10 mouse cellular contexts compared by ENCODE assay signal in the genomic region with DNA sequence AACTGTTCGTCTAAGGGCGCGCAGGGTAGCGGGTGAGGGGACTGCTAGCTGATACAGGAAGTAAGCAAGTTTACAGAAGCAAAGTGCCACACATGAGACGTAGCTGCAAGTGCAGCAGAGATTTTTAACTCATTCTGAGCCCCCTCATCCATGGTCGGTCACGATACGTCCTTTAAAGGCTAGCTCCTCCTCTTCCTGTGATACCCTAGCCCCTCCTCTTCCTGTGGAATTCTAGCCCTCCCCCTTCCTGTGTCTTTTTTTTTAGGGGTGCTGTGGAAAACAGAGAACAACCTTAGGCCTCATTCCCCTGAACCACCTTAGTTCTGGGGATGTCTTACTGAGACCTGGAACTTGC.
DNase-seq lines count a peak whose midpoint lies in the region; ATAC-seq lines count a peak whose summit lies in the region.
"Had no signal": no experiment of that assay in that cellular context is flagged by ENCODE, and none has a peak within 500 bp of the region (broad histone marks: within the 10 kb centered on the region; RNA-seq: fewer than 3 reads in every experiment).

No protein-coding gene starts in this region.

- no peak overlapping the region for H3K4me3 ChIP-seq in heart, embryonic 14.5 days (ENCODE audit: control insufficient read depth in 1 of 2, insufficient read depth in 1 of 2, low read depth in 1 of 2, low read length in 2 of 2)
- H3K4me3 ChIP-seq in limb, embryonic 10.5 days = no peak overlapping the region

- DNase-seq in heart, postnatal 14 days = no peak
- peak; percentile 7 for DNase-seq in urinary bladder, adult 2 months (ENCODE audit: low spot score)
- DNase-seq in urinary bladder, postnatal 25 days (ENCODE audit: low spot score) = no peak
- DNase-seq in limb, embryonic 10.5 days (ENCODE audit: low spot score) = peak; percentile 26
- DNase-seq in thymus, postnatal 10 days (ENCODE audit: low spot score in 2 of 2) = no peak
- DNase-seq in spleen, postnatal 14 days (ENCODE audit: low spot score in 2 of 2) = no peak
- DNase-seq: left cerebral cortex, postnatal 4 days; thymus, adult 2 months had no signal

- no peaks in the 10 kb centered on the region for H3K27me3 ChIP-seq in heart, embryonic 14.5 days (ENCODE audit: control insufficient read depth, insufficient read depth, low read length)
- no peaks in the 10 kb centered on the region for H3K27me3 ChIP-seq in limb, embryonic 10.5 days (ENCODE audit: low read depth, poor library complexity, severe bottlenecking)

- H3K36me3 ChIP-seq in heart, embryonic 14.5 days (ENCODE audit: control insufficient read depth, insufficient read depth, low read length) = no peaks in the 10 kb centered on the region
- H3K36me3 ChIP-seq in limb, embryonic 10.5 days = no peaks in the 10 kb centered on the region

- peaks cover 12 to 14% of the 10 kb centered on the region in 2 experiments for H3K4me1 ChIP-seq in heart, embryonic 14.5 days (ENCODE audit: control insufficient read depth in 2 of 2, insufficient read depth in 2 of 2, low read length in 2 of 2)
- H3K4me1 ChIP-seq in limb, embryonic 10.5 days = no peaks in the 10 kb centered on the region

- peak overlapping the region; percentile 49 for H3K4me2 ChIP-seq in heart, embryonic 14.5 days (ENCODE audit: low read length)

- intact Hi-C loops in heart, postnatal 14 days (cut with DNase I) = no loop called here

- WGBS in heart, embryonic 14.5 days = 73% methylated on average over 8 of the region's 8 CpGs
- 90% methylated on average over 8 of the region's 8 CpGs for WGBS in limb, embryonic 10.5 days

- no peaks in the 10 kb centered on the region for H3K9me3 ChIP-seq in heart, embryonic 14.5 days (ENCODE audit: control insufficient read depth, low read length)
- no peaks in the 10 kb centered on the region for H3K9me3 ChIP-seq in limb, embryonic 10.5 days (replicated peaks)

- no peak overlapping the region for H3K9ac ChIP-seq in heart, embryonic 14.5 days (ENCODE audit: low read length)

- H3K27ac ChIP-seq in heart, embryonic 14.5 days (replicated peaks in 1 of 2; ENCODE audit: control insufficient read depth in 1 of 2, insufficient read depth in 1 of 2, low read depth in 2 of 2, low read length in 2 of 2) = peak overlapping the region; percentile 30 to 69
- no peak overlapping the region for H3K27ac ChIP-seq in limb, embryonic 10.5 days

- ATAC-seq in heart, embryonic 14.5 days (ENCODE audit: insufficient number of reproducible peaks, insufficient read depth, low FRiP score, low read depth) = no peak; the same call in 1 of the 2 replicates
- ATAC-seq: inflammation-experienced regulatory T-cells, adult 6 months had no signal

Comparison
In these comparisons a context has a peak if more than half of its experiments do, and no peak if none do; other contexts are left out.
1. DNase-seq: peak in urinary bladder, adult 2 months (single experiment) and limb, embryonic 10.5 days (single experiment); none in heart, postnatal 14 days (0 of 2), urinary bladder, postnatal 25 days (single experiment), thymus, postnatal 10 days (0 of 2) and spleen, postnatal 14 days (0 of 2).